Mouse (Mus musculus) lung, postnatal 25 days (tissue): Measurements from ENCODE around the gene Dlg2.

Experiments used
- DNase-seq: peaks from one replicate; pipeline ENCODE4 v3.0.0; 2022; ENCODE audit warnings: low spot score

Dlg2 gene

DNA sequence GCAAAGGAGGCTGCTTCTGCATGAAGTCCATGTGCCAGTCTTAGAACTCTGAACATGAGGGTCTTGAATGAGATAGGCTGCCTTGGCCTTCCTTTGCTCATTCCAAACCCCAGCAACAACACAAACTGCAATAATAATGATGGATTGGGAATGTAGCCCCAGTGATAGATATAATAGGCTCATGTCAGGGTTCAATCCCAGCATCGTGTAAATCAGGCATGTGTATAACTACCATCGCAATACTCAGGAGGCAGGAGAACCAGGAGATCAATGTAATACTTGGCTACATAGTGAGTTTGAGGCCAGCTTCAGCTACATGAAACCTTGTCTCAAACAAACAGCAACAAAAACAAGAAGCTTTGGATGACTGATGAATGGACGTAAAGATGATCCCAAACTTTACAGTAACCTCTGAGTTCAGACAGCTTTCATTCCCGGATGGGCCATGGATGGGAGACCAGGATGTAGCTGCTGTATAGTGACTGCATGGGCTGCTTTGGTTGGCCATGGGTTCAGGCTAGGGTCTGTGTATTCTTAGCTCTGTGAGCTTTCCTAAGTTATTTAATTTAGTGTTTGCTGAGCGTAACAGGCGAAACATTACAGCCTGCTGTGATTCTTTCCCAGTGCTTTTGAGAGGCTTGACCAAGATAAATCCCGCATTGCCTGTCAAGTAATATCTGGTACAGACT is 1708.0 kb downstream of the Dlg2 start:
- DNase-seq = no peak

GRCm38 (mm10) chr7:92186341-92186740 is 1709.9 kb downstream of the Dlg2 start:
- DNase-seq = no peak

- no peak for DNase-seq
Observed at GRCm38 (mm10) chr7:92189149-92189548, 1712.7 kb downstream of the Dlg2 start.

GRCm38 (mm10) chr7:92196004-92196403 is 1719.5 kb downstream of the Dlg2 start:
- DNase-seq = no peak

GRCm38 (mm10) chr7:92197621-92198020 is 1721.1 kb downstream of the Dlg2 start:
- no peak for DNase-seq

- no peak for DNase-seq
Observed at GRCm38 (mm10) chr7:92199131-92199530, 1722.7 kb downstream of the Dlg2 start.

DNA sequence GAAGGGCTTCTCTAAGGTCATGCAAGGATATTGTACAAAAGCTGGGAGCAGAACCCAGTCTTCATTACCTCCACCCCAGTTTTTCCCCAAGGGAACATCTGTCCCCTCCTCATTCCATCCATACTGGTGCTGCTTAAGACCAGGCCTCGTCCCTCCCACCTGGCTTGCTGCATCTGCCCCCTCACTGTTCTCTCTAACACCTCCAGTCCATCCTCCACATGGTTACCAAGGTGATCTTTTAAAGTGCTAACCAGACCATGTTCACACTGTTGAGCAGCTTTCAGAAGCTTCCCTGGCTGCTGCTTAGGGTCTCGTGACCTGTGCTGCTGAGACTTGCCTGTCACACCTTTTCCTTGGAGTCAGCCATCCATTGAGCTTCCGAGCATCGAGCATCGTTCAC is 1734.2 kb downstream of the Dlg2 start:
- no peak for DNase-seq

DNA sequence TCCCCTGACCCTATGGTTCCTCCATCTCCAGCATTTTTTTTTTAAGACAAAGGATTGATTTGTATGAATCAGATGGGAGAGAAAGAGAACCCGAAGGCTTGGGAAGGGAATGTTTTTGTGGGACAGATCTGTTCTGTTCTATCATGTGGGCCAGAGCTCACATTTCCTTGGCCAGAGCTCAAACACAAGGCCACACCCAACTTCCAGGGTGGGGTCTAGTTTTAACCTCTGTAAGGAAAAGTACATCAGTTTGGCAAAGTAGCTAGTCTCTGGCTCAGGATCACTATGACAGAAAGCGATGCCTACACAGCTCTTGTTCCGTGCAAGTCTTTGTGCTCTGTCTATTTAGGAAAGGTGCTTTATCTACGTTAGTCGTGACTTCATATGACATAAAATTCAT is 1737.3 kb downstream of the Dlg2 start:
- DNase-seq = no peak

DNA sequence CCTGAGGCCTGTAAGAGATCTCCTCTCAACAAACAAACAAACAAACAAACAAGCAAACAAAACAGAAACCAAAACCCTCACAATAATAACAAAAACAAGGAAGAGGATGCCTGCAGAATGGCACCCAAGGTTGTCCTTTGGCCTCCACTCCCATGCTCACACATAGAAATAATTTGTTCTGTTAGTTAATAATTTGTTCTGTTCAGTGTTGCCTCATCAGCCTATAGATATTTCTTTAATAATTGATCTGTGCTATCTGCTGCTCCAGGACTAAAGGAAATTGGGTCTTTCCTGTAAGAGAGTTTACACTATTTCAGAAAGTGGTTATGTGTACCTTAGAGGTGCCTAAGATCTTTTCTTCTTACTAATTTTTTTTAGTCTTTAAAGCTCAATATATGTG is 1741.7 kb downstream of the Dlg2 start:
- no peak for DNase-seq

DNA sequence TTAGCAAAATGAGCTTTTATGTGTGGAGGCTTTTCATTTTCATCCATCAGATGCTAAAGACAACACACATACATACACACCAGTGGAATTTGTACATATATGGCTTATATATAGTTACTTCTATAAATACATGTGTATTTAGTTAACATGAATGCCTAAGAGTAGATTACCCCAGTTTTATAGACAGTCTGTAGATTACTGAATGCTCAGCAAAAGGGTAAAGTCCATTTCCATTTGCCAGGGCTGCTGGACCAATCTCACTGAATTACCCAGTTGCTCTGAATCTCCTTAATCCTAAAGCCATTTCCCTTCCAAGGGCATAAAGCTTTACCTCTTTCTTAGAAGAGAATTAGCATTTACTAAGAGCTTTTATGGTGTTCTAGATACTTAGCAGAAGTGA is 1744.1 kb downstream of the Dlg2 start:
- no peak for DNase-seq

- DNase-seq = no peak
Observed at GRCm38 (mm10) chr7:92234476-92235202, 1758.2 kb downstream of the Dlg2 start.

DNA sequence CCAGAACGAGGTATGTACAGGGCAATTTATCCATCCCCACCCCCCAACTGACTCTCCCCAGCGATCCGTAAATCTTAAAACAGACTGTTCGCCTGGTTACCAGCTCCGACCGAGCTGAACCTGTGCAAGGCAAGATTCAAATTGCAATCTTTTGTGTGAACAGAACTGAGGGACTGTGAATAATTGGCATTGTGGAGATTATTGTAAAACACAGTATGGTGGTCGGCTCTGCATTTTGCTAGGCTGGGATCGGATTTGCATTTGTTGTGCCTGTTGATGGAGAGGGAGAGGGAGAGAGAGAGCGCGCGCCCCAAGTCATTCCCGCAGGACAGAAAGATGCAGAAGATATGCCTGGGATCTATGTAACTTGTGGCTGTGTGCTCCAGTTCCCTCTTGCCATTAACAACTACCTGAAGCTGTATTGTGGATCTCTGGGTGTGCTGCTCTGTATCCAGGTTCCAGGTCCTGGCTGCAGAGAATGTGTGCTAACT is 1759.1 kb downstream of the Dlg2 start:
- no peak for DNase-seq

DNA sequence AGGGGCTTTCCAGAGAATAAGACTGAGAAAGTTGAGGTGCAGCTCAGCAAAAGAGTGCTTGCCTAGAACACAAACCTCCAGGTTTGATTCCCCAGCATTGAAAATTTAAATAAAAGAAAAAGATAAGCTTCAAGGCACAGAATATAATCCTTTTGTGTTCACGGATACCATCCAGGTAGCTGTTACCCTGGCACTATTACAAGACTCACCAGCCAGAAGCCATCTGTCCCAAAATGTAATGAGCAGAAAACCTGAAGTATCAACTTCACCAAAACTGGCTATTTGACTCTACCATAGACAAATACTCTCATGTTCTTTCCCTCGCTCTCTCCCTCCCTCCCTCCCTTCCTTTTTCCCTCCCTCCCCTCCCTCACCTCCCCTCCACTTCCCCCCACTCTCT is 1764.4 kb downstream of the Dlg2 start:
- no peak for DNase-seq

DNA sequence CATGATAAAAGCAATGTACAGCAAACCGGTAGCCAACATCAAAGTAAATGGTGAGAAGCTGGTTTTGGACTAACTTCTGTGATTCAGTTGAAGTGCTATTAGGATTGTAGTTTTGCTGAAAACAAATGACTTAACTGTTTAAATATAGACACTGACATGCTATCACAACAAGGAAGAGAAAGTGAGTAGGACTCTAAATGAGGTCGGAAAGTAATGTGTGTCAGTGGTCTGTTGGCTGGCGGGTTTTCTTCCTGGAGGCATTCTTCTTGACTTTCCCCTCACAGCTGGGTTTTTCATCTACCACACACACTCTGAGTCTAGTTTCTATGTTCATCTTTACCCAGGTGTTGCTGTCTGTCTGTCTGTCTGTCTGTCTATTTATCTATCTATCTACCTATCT is 1771.1 kb downstream of the Dlg2 start:
- no peak for DNase-seq

GRCm38 (mm10) chr7:92248619-92249018 is 1772.1 kb downstream of the Dlg2 start:
- DNase-seq = no peak

GRCm38 (mm10) chr7:92258148-92258547 is 1781.7 kb downstream of the Dlg2 start:
- DNase-seq = no peak

- no peak for DNase-seq
Observed at GRCm38 (mm10) chr7:92258701-92259100, 1782.2 kb downstream of the Dlg2 start.

- no peak for DNase-seq
Observed at GRCm38 (mm10) chr7:92264325-92264724, 1787.9 kb downstream of the Dlg2 start.

DNA sequence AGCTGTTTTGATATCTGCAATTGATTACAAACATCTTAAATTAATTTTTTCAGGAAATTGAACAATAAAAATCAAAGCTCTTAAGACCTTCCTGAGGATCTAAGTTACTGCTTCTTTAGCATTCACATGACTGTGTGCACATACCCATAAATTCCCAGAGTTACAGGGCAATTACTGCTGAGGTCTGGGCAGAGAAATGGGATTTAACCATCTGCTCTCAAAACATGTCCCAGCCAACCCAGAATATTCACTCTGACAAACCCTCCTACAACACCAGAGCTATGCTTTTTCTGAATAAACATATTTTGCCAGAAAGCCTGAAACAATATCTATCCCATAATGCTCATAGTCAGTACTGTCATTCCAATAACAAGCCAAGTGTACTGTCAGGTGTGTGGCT is 1788.5 kb downstream of the Dlg2 start:
- DNase-seq = no peak

DNA sequence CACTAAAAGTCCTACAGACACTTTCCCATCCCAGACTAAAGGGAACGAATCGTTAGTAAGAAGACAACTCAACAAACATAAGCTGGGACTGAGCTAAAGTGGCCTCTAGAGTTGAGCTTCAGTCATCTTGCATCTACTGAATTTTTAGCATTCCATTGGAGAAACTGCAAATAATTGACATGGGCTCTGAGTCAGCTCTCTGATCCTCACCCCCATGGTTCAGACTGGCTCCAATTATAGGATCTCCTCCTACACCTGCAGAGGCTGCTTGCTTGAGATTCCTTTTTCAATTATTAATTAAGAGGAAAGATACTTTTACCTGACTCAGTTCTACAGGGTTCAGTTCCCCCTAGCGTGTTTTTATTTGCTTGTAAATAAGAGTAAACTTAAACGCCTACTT is 1798.9 kb downstream of the Dlg2 start:
- no peak for DNase-seq

GRCm38 (mm10) chr7:92277629-92278028 is 1801.2 kb downstream of the Dlg2 start:
- DNase-seq = no peak

DNA sequence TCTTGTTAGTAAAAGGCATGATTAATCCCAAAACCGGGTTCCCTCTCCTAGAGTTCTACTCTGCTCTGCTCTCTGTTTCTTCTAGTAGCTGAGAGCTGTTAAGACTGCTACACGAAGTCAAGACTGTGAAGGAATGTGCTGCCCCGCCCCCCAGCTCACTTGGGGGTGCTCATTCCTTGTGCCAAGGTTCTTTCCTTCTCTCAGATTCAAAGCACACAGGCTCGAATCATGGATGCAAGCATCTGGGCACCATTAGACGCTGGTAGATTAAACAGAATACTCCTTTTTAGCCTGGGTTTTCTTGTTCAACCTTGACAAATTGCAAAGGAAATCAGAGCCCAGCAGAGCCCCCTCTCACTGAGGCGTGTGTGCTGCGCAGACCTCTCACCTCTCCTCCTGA is 1804.5 kb downstream of the Dlg2 start:
- DNase-seq = no peak

GRCm38 (mm10) chr7:92287058-92287457 is 1810.6 kb downstream of the Dlg2 start:
- no peak for DNase-seq

DNA sequence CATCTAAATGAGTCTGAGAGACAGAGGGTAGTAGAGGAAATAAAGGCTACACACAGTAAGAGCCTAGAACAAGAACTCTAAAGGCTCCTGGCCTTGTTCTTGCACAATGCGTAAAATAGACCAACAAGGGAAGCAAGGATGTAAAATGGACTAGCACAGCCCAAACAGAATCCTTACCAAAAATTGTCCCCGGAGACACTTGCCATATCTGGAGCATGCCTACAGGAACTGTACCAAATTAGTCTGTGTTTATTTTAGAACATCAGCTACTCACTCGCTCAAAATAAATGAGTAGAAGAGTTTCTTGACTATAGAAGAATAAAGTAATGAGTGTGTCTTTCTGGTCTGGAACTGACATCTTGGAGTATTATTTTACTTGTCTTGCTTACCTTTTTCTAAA is 1812.3 kb downstream of the Dlg2 start:
- DNase-seq = no peak
